Mouse (Mus musculus): ENCODE measurements around the gene 4930469K13Rik. TPM values are rescaled to one million over a fixed set of nuclear protein-coding genes. Genes with fewer than 3 reads are reported as not detected.

4930469K13Rik gene
- polyA plus RNA-seq, 1 experiment, result not detected

- DNase-seq (ENCODE audit: extremely low spot score in 1 of 2, low spot score in 1 of 2), result no peak
Observed at GRCm38 (mm10) chr11:34079542-34080464, 18.6 kb downstream of the 4930469K13Rik start.

DNA sequence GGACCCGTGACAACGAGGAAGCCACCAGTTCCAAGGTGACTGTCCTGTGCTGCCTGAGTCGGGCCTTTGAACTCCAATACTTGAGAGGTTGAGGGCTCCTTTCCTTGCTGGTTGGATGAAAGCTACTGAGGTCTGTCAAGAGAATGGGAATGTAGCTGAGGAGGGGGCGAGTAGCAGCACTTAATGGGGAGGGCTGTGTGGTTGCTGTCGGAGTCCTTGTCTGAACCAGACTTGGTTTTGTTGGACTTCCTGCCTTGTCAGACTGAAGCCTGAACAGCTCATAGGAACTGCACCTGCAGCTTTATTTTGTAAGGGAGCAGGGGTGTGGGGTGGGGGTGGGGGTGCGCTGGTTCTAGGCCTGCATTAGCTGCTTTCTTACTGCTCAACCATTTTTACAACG lies 19.8 kb downstream of the 4930469K13Rik start:
- DNase-seq (ENCODE audit: extremely low spot score in 1 of 2, low spot score in 1 of 2), result no peak

DNA sequence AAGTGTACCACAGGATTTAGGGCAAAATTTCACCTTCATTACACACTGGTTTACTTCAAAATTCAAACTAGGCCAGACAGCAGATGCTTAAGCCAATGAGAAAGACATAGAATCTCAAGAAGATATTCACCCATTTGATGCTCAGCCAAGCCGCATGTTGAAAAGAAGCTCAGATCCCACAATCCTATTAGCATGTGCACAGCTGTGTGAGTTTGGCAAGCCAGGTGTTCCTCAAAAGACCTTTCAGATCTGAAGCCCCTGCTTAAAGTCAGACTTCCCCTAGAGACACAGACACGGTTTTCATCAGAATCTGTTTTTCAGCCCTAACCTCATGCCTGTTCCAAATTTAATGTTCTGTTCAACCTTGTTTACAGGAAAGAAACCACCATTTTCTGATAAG lies 20.5 kb downstream of the 4930469K13Rik start:
- DNase-seq (ENCODE audit: extremely low spot score in 1 of 2, low spot score in 1 of 2), result no peak

GRCm38 (mm10) chr11:34073776-34074175 lies 24.6 kb downstream of the 4930469K13Rik start:
- DNase-seq (ENCODE audit: extremely low spot score in 1 of 2, low spot score in 1 of 2), result peak in 1 of 2 experiments; percentile 71

DNA sequence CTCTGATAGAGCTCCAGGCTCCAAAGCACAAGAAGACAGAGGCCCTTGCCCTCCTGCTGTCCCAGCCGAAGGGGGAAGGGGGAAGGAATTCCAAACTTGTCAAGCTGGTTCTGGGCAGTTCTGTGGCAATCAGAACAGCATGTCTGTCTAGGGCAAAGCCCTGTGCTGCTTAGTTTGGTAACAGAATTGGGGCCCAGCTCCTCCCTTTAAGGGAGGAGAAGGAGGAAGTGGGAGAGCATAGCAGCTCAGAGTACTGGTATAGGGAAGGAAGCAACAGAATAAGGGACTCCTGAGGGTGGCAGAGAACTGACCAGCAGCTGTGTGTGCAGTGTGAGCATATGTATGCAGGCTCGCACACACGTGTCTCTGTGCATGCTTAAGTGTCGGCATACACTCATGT lies 26.0 kb downstream of the 4930469K13Rik start:
- DNase-seq (ENCODE audit: extremely low spot score in 1 of 2, low spot score in 1 of 2), result no peak

GRCm38 (mm10) chr11:34070596-34070995 lies 27.8 kb downstream of the 4930469K13Rik start:
- DNase-seq (ENCODE audit: extremely low spot score in 1 of 2, low spot score in 1 of 2), result no peak

- no peak for DNase-seq (ENCODE audit: extremely low spot score in 1 of 2, low spot score in 1 of 2)
Observed at GRCm38 (mm10) chr11:34063702-34064485, 34.5 kb downstream of the 4930469K13Rik start.

DNA sequence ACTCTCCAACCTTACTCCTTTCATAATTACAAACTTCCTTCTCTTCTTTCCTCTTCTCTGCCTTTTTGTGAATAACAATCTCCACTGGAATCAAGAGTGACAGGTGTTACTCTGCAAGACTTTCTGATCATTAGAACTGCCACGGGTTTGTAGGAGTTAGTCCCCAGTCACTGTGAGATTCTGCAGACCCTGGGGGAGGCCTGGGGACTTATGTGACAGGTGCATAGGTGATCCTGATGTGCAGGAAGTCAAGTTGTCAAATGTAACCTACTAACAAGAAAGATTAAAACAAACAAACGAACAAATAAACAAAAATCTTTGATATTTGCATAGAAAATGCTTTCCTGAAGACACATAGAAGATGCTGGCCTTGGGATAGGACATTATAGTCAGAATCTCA lies 35.1 kb downstream of the 4930469K13Rik start:
- DNase-seq (ENCODE audit: extremely low spot score in 1 of 2, low spot score in 1 of 2), result no peak

GRCm38 (mm10) chr11:34061740-34062139 lies 36.6 kb downstream of the 4930469K13Rik start:
- DNase-seq (ENCODE audit: extremely low spot score in 1 of 2, low spot score in 1 of 2), result no peak

- DNase-seq (ENCODE audit: extremely low spot score in 1 of 2, low spot score in 1 of 2), result no peak
Observed at GRCm38 (mm10) chr11:34058960-34059359, 39.4 kb downstream of the 4930469K13Rik start.

GRCm38 (mm10) chr11:34058332-34058731 lies 40.0 kb downstream of the 4930469K13Rik start:
- no peak for DNase-seq (ENCODE audit: extremely low spot score in 1 of 2, low spot score in 1 of 2)

- DNase-seq (ENCODE audit: extremely low spot score in 1 of 2, low spot score in 1 of 2), result no peak
Observed at GRCm38 (mm10) chr11:34056715-34057114, 41.6 kb downstream of the 4930469K13Rik start.

- no peak for DNase-seq (ENCODE audit: extremely low spot score in 1 of 2, low spot score in 1 of 2)
Observed at GRCm38 (mm10) chr11:34054031-34054727, 44.2 kb downstream of the 4930469K13Rik start.

GRCm38 (mm10) chr11:34053031-34053818 lies 45.1 kb downstream of the 4930469K13Rik start:
- no peak for DNase-seq (ENCODE audit: extremely low spot score in 1 of 2, low spot score in 1 of 2)

- DNase-seq (ENCODE audit: extremely low spot score in 1 of 2, low spot score in 1 of 2), result no peak
Observed at GRCm38 (mm10) chr11:34050643-34051042, 47.7 kb downstream of the 4930469K13Rik start.

DNA sequence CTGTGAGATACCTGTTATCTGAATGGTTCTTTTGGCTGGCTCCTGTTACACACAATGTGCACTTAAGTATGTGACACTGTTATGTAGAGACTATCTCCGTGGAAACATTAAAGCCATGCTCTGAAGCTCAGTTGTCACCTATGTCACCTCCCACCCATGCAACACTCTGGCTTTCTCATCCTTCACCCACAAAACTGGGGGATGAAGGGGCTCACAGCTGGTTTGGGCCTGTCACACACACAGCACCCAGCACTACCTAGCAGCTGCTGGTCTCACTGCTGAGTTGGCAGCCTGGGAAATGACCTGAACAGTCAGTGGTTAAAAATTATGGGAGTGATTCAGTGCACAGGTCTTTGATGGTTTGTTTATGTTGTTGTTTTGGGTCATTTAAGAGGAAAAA lies 48.3 kb downstream of the 4930469K13Rik start:
- no peak for DNase-seq (ENCODE audit: extremely low spot score in 1 of 2, low spot score in 1 of 2)

GRCm38 (mm10) chr11:34049125-34049379 lies 49.3 kb downstream of the 4930469K13Rik start:
- no peak for DNase-seq (ENCODE audit: extremely low spot score in 1 of 2, low spot score in 1 of 2)

DNA sequence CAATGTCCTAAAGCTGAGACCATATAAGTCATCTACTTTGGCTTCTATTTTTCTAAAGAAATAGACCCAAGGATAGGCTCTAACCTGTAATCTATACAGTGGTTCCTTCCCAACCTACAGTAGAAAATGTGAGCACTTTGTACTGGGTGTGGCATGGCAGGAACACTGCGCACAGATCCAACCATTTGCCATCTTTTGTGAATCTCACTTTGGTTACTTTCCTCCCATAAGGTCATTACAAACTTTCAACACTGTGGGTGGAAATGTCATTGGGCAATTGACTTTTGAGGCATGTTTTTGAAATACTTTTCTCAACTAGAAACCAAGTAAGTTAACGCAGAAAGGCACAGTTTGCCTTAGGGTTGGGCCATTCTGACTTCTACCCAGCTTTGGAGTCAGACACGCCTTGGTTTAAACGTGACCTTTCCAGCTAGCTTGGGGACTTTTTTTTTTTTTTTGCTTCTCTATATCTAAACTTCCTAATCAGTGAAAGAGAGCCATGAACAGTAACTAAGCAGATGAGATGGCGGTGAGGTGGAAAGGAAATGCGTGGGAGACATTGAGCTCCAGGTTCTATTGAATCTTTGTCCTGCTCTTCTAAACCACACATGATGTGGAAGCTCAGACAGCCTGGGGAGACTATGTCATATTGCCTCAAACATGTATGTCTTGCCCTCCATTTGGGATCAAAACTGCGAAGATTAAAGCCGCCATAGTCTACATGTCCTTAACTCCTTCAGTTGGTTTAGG lies 49.8 kb downstream of the 4930469K13Rik start:
- DNase-seq (ENCODE audit: extremely low spot score in 1 of 2, low spot score in 1 of 2), result no peak

DNA sequence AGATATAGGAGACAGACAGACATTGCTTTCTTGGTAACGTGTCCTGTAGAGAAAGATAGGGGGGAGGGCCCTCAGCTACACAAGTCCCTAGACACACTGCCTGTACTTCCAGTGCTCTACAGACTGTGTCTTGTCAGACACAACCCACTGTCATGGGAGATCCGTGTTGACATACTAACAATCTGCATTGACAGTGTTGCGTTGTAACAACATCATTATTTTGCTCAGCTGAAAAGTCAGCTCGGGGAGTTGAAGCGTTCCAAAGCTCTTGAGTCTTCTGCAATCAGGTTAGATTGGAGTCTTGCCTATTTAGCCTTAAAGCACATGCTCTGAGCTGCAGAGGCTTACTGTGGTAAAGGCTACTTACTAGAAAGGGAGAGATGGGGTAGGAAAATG lies 50.8 kb downstream of the 4930469K13Rik start:
- DNase-seq (ENCODE audit: extremely low spot score in 1 of 2, low spot score in 1 of 2), result no peak
